Mouse (Mus musculus) heart, postnatal 0 days (tissue): Measurements from ENCODE around the gene Dpysl5. TPM values are rescaled to one million over a fixed set of nuclear protein-coding genes. Genes with fewer than 3 reads are reported as not detected.

Experiments used
- ATAC-seq: fragments of 200-750 bp; cut with Nextera tagmentation; 2 replicates; pipeline ENCODE4 v1.8.0; 2017; ENCODE audit warnings: low read depth, moderate number of reproducible peaks, moderate library complexity; ENCODE audit not compliant: insufficient read depth
- DNase-seq: peaks from one replicate; pipeline ENCODE4 v3.0.0-alpha.2; 2016; ENCODE audit warnings: low spot score
- H3K27ac ChIP-seq: fragments of 300-500 bp; sonication (generic); 2 replicates; pipeline ENCODE4 v1.5.1; 2014; ENCODE audit warnings: low read depth, mild to moderate bottlenecking
- H3K27me3 ChIP-seq: fragments of 300-500 bp; sonication (generic); 2 replicates; pipeline ENCODE4 v1.6.1; 2014; ENCODE audit warnings: low read length, mixed read lengths; ENCODE audit not compliant: control insufficient read depth, insufficient read depth
- H3K36me3 ChIP-seq: fragments of 300-500 bp; sonication (generic); replicated peaks from 2 replicates; pipeline ENCODE4 v1.6.1; 2014; ENCODE audit warnings: low read length, mixed read lengths; ENCODE audit not compliant: control insufficient read depth, insufficient read depth
- H3K4me1 ChIP-seq: fragments of 300-500 bp; sonication (generic); 2 replicates; pipeline ENCODE4 v1.6.1; 2014; ENCODE audit warnings: antibody characterized with exemption; ENCODE audit not compliant: control insufficient read depth, insufficient read depth
- H3K4me2 ChIP-seq: fragments of 300-500 bp; sonication (generic); 2 replicates; pipeline ENCODE4 v1.6.1; 2014; ENCODE audit warnings: low read depth, mild to moderate bottlenecking, low read length, moderate library complexity
- H3K4me3 ChIP-seq: fragments of 300-500 bp; sonication (generic); 2 replicates; pipeline ENCODE4 v1.5.1; 2014; ENCODE audit warnings: low read depth, low read length
- H3K9ac ChIP-seq: fragments of 300-500 bp; sonication (generic); replicated peaks from 2 replicates; pipeline ENCODE4 v1.6.1; 2014; ENCODE audit warnings: low read depth, low read length, mixed read lengths
- H3K9me3 ChIP-seq: fragments of 300-500 bp; sonication (generic); replicated peaks from 2 replicates; pipeline ENCODE4 v1.6.1; 2016; ENCODE audit warnings: low read length; ENCODE audit not compliant: control insufficient read depth
- CTCF ChIP-seq: IDR thresholded peaks from 2 replicates; pipeline ENCODE4 v1.5.1; 2016; ENCODE audit warnings: antibody characterized with exemption, control low read depth, low read depth
- EP300 ChIP-seq: IDR thresholded peaks from 2 replicates; pipeline ENCODE4 v1.6.1; 2016; ENCODE audit warnings: antibody characterized with exemption, low read depth
- WGBS: fragments of 180-500 bp; shearing (Covaris S2); extraction: QIAGEN DNeasy Blood & Tissue Kit; methylation state at CpG from one replicate; pipeline ENCODE4 v1.1.7; 2014; 5-methylcytosine and 5-hydroxymethylcytosine counted together
- polyA plus RNA-seq: library from polyadenylated mRNA; unstranded; fragments of >200 nt; fragmentation: Nextera tagmentation; extraction: Ambion mirVana; gene quantifications from 2 replicates; pipeline ENCODE4 v1.2.1, GENCODE M21; 2015
- total RNA-seq: library from RNA; depleted of rRNA; stranded (reverse); fragments of >200 nt; gene quantifications from 2 replicates; pipeline ENCODE4 v1.2.3, GENCODE M21; 2014; ENCODE audit warnings: low replicate concordance; rRNA removed

Dpysl5 gene
- total and polyA plus RNA-seq, 2 experiments from 2014 or later = 0.83 to 4.7 TPM

DNA sequence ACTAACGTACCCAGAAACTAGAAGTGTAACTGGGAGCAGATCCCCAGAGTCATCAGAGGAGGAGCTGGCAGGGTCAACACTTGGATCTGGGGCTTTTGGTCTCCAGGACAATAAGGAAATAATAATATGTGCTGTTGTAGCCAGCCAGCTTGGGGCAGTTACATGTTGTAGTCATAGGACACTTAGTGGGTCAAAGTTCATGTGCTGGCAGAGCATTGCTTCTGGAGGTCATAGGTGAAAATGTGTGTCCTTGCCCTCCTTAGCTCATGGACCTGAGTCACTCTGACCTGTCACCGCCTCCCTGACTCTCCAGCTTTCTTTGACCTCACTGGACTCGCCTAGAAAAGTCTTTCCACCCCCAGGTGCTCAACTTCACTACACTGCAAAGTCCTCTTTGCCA, 122.1 kb downstream of the Dpysl5 start:
- no peaks in the 10 kb centered on the region for H3K4me1 ChIP-seq
- H3K36me3 ChIP-seq = no peaks in the 10 kb centered on the region
- 82% methylated on average over 3 of the region's 3 CpGs for WGBS
- H3K4me2 ChIP-seq = no peak overlapping the region
- no peak overlapping the region for H3K9ac ChIP-seq
- no peak for ATAC-seq
- DNase-seq = no peak
- H3K27ac ChIP-seq = no peak overlapping the region
- no peaks in the 10 kb centered on the region for H3K27me3 ChIP-seq
- H3K9me3 ChIP-seq = peaks cover 7% of the 10 kb centered on the region; the same call in 1 of the 2 replicates
- no peak overlapping the region for H3K4me3 ChIP-seq
- TF ChIP-seq CTCF (no peak), EP300 (no peak)

DNA sequence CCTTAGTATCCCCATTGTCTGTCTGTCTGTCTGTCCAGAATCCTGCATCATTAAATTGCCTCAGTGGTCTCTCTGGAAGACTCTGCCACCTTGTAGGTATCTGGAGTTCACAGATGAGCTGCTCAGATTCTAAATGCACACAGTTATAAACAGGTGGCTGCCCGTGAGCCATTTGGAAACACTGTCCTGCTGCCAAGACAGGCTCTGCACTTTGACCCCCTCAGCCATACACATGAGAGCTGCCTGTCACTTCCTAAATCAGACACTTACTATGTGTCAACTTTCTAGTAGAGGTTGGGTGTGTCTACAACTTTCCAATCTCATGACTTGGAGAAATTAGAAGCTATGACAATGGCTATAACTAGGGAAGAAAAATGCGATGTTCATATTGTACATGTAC, 128.4 kb downstream of the Dpysl5 start:
- no peak overlapping the region for H3K27ac ChIP-seq
- no peak for TF ChIP-seq CTCF
- TF ChIP-seq EP300 = no peak
- WGBS = 65% methylated on average over 2 of the region's 2 CpGs
- no peak overlapping the region for H3K4me2 ChIP-seq
- no peaks in the 10 kb centered on the region for H3K4me1 ChIP-seq
- no peaks in the 10 kb centered on the region for H3K36me3 ChIP-seq
- ATAC-seq (no peak), DNase-seq (no peak)
- H3K9me3 ChIP-seq = peaks cover 7% of the 10 kb centered on the region; the same call in 1 of the 2 replicates
- H3K4me3 ChIP-seq = no peak overlapping the region
- H3K9ac ChIP-seq = no peak overlapping the region
- H3K27me3 ChIP-seq = no peaks in the 10 kb centered on the region

DNA sequence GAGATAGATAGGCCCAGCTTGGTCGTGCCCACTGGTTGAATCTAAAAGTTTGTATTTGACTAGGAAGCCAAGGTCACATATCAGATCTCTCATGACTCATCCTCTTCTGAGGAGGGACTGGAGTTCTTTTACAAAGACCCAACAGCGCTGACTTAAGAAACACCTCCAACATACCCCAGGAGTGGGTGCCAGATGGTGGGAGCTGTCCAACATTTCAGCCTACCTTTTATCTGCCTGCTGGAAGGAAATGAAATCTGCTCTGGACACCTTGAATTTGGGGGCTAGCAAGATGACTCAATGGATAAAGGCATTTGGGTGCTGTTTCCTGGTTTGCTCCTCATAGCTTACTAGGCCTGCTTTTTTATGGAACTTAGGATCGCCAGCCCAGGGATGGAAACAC, 130.5 kb downstream of the Dpysl5 start:
- DNase-seq = no peak
- Histone ChIP-seq H3K4me2 (no peak overlapping the region), H3K27me3 (no peaks in the 10 kb centered on the region), H3K4me3 (no peak overlapping the region), H3K27ac (no peak overlapping the region), H3K4me1 (no peaks in the 10 kb centered on the region), H3K9ac (no peak overlapping the region), H3K36me3 (no peaks in the 10 kb centered on the region), H3K9me3 (peaks cover 7% of the 10 kb centered on the region; the same call in 1 of the 2 replicates)
- no peak for ATAC-seq
- 36% methylated on average over 3 of the region's 3 CpGs for WGBS
- TF ChIP-seq CTCF = no peak

Other genes with a start within 250 kb of the Dpysl5 start
- 0.04 TPM in 1 of 2 replicates, not detected in the other for gene Otof, start 249.6 kb upstream of the Dpysl5 start, total RNA-seq
- gene Otof, start 249.6 kb upstream of the Dpysl5 start, polyA plus RNA-seq = 0.03 and 0.04 TPM in 2 replicates
- not detected in 2 replicates for gene 1700001C02Rik, start 245.5 kb upstream of the Dpysl5 start, total RNA-seq
- 0.67 TPM in 1 of 2 replicates, not detected in the other for gene 1700001C02Rik, start 245.5 kb upstream of the Dpysl5 start, polyA plus RNA-seq
- not detected in 2 replicates for gene Cib4, start 165.7 kb upstream of the Dpysl5 start, total RNA-seq
- gene Cib4, start 165.7 kb upstream of the Dpysl5 start, polyA plus RNA-seq = not detected in 2 replicates
- 55.5 and 70.0 TPM in 2 replicates for gene Kcnk3, start 123.4 kb upstream of the Dpysl5 start, total RNA-seq
- 36.4 and 45.3 TPM in 2 replicates for gene Kcnk3, start 123.4 kb upstream of the Dpysl5 start, polyA plus RNA-seq
- gene Slc35f6, start 63.6 kb upstream of the Dpysl5 start, total RNA-seq = 61.3 and 86.8 TPM in 2 replicates
- gene Slc35f6, start 63.6 kb upstream of the Dpysl5 start, polyA plus RNA-seq = 30.5 and 31.7 TPM in 2 replicates
- gene Cenpa, start 44.8 kb upstream of the Dpysl5 start, total RNA-seq = 87.9 and 158 TPM in 2 replicates
- 128 and 158 TPM in 2 replicates for gene Cenpa, start 44.8 kb upstream of the Dpysl5 start, polyA plus RNA-seq
- 5.3 and 11.9 TPM in 2 replicates for gene Mapre3, start 103.1 kb downstream of the Dpysl5 start, total RNA-seq
- 15.8 TPM in 2 replicates for gene Mapre3, start 103.1 kb downstream of the Dpysl5 start, polyA plus RNA-seq
- 58.8 and 70.6 TPM in 2 replicates for gene Tmem214, start 156.4 kb downstream of the Dpysl5 start, total RNA-seq
- 48.0 and 49.6 TPM in 2 replicates for gene Tmem214, start 156.4 kb downstream of the Dpysl5 start, polyA plus RNA-seq
- 18.1 and 28.2 TPM in 2 replicates for gene Agbl5, start 177.1 kb downstream of the Dpysl5 start, total RNA-seq
- gene Agbl5, start 177.1 kb downstream of the Dpysl5 start, polyA plus RNA-seq = 4.2 and 4.9 TPM in 2 replicates
- gene Ost4, start 196.2 kb downstream of the Dpysl5 start, total RNA-seq = 201 and 280 TPM in 2 replicates
- gene Ost4, start 196.2 kb downstream of the Dpysl5 start, polyA plus RNA-seq = 334 and 356 TPM in 2 replicates
- 63.5 and 64.5 TPM in 2 replicates for gene Emilin1, start 201.8 kb downstream of the Dpysl5 start, total RNA-seq
- gene Emilin1, start 201.8 kb downstream of the Dpysl5 start, polyA plus RNA-seq = 68.3 and 70.4 TPM in 2 replicates
- gene Khk, start 209.9 kb downstream of the Dpysl5 start, total RNA-seq = 11.8 and 15.0 TPM in 2 replicates
- 16.2 and 18.5 TPM in 2 replicates for gene Khk, start 209.9 kb downstream of the Dpysl5 start, polyA plus RNA-seq
- 0.77 and 3.0 TPM in 2 replicates for gene Cgref1, start 234.0 kb downstream of the Dpysl5 start, total RNA-seq
- gene Cgref1, start 234.0 kb downstream of the Dpysl5 start, polyA plus RNA-seq = 1.1 and 1.2 TPM in 2 replicates
- 20.8 and 40.0 TPM in 2 replicates for gene Preb, start 248.8 kb downstream of the Dpysl5 start, total RNA-seq
- gene Preb, start 248.8 kb downstream of the Dpysl5 start, polyA plus RNA-seq = 54.3 and 64.3 TPM in 2 replicates